Mouse (Mus musculus) macrophage (primary cell): ENCODE data around the gene Rpl37. TPM values are rescaled to one million over a fixed set of nuclear protein-coding genes. Genes with fewer than 3 reads are reported as not detected.
"Not testable (repeated sequence)": the region's sequence is repeated elsewhere in the genome, so short reads cannot be mapped to it uniquely, and the experiment has no call there.

Source experiments
- H3K27ac ChIP-seq: fragments of 350-480 bp; formaldehyde crosslinking; 2 replicates; pipeline ENCODE4 v1.9.0; 2021
- H3K36me3 ChIP-seq: fragments of 350-480 bp; formaldehyde crosslinking; 2 replicates; pipeline ENCODE4 v1.9.0; 2021; ENCODE audit errors: inconsistent target
- H3K4me3 ChIP-seq: fragments of 350-480 bp; formaldehyde crosslinking; 2 replicates; pipeline ENCODE4 v1.9.0; 2021; ENCODE audit errors: inconsistent target
- H3K79me2 ChIP-seq: fragments of 350-480 bp; formaldehyde crosslinking; 2 replicates; pipeline ENCODE4 v1.9.0; 2021; ENCODE audit errors: inconsistent target
- WGBS: methylation state at CpG from one replicate; pipeline ENCODE4 v1.1.7; 2026; ENCODE audit warnings: inconsistent platforms; ENCODE audit not compliant: missing documents; 5-methylcytosine and 5-hydroxymethylcytosine counted together
- polyA plus RNA-seq: library from polyadenylated mRNA; stranded (reverse); fragments of 250-400 nt; gene quantifications from 3 replicates; pipeline ENCODE4 v1.2.4, GENCODE M21; 2018; ENCODE audit warnings: inconsistent platforms

Rpl37 gene
- polyA plus RNA-seq, 1 experiment from 2014 or later, result 263 TPM

GRCm38 (mm10) chr15:5112651-5113050, 3.8 kb upstream of the Rpl37 start:
- 0 out of 2 replicates have a peak, but pooled peaks cover 1% of the 10 kb centered on the region for H3K36me3 ChIP-seq
- no peak overlapping the region for H3K4me3 ChIP-seq
- H3K79me2 ChIP-seq, result peaks cover 18% of the 10 kb centered on the region
- 92% methylated on average over 3 of the region's 3 CpGs for WGBS
- H3K27ac ChIP-seq, result no peak overlapping the region

DNA sequence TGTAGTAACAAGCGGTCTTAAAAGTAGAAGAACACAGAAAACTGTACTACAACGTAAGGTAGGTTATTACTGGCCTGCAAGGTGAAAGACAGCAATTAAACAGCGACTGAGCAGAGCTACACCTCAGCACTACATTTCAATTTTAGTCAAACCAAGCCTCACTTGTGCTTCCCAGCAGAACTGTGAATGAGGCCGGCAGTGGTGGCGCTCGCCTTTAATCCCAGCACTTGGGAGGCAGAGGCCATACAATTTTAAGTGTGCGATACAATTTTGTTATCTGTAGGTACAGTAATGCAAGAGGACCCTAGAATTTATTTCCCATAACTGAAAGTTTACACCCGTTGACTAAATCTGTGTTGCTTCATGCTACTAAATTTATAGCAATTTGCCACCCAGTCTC, 1.3 kb upstream of the Rpl37 start:
- Histone ChIP-seq H3K4me3 (peak overlapping the region; percentile 61), H3K27ac (0 out of 2 replicates have a peak overlapping the region, but pooled peaks have one; percentile 66)
- WGBS, result 78% methylated on average over 8 of the region's 8 CpGs

GRCm38 (mm10) chr15:5117031-5117601, 671 bp downstream of the Rpl37 start:
- H3K79me2 ChIP-seq, result peaks cover 38% of the 10 kb centered on the region
- peaks cover 36% of the 10 kb centered on the region; the same call in 1 of the 2 replicates for H3K36me3 ChIP-seq
- H3K27ac ChIP-seq, result peak overlapping the region; percentile 65
- H3K4me3 ChIP-seq, result peak overlapping the region; percentile 91
- under 1% methylated on average over 16 of the region's 22 CpGs for WGBS

More for the DNA sequence above, 1.3 kb upstream of the Rpl37 start:
- peaks cover 26% of the 10 kb centered on the region; the same call in 1 of the 2 replicates for H3K36me3 ChIP-seq
- H3K79me2 ChIP-seq, result peaks cover 38% of the 10 kb centered on the region

DNA sequence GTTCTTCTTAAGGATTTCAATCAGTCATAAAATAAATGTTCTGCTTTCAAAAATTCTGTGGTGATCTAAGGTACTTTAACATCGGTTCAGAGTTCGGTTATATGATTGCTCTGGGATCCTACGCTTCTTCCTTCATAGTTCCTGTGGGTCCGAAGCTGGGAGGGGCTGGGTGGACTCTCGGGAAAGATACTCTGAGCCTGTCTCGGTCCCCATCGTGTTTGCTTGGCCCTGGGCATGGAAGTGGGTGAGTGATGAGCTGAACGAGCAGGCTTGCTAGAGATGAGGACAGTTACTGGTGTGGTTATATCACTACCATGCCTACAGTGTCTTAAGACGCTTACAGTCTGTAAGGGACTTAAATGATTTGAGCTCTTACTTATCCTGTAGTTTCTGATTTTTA, 2.2 kb downstream of the Rpl37 start:
- Histone ChIP-seq H3K36me3 (peaks cover 36% of the 10 kb centered on the region; the same call in 1 of the 2 replicates), H3K4me3 (no peak overlapping the region), H3K27ac (no peak overlapping the region), H3K79me2 (peaks cover 38% of the 10 kb centered on the region)
- 90% methylated on average over 8 of the region's 9 CpGs for WGBS

GRCm38 (mm10) chr15:5119192-5119591, 2.7 kb downstream of the Rpl37 start:
- Histone ChIP-seq H3K4me3 (no peak overlapping the region), H3K36me3 (peaks cover 36% of the 10 kb centered on the region; the same call in 1 of the 2 replicates), H3K27ac (no peak overlapping the region), H3K79me2 (peaks cover 38% of the 10 kb centered on the region)
- WGBS, result 95% methylated on average over 2 of the region's 2 CpGs

DNA sequence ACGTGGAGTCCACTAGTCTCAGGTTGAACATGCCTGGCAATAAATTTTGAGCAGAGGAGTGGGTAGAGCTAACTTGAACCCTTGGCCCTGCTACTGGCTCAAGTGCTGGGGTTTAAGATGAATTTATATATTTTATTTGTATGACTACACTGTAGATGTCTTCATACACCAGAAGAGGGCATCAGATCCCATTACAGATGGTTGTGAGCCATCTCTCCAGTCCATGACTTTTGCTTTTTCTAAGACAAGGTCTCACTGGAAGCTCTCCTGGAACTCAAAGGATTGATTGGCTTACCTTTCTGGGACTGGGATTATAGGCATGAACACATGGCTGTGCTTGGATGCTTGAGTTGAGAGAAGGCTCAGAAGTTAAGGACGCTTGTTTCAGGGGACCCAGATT, 3.3 kb downstream of the Rpl37 start:
- WGBS, result 91% methylated on average over 2 of the region's 2 CpGs
- H3K4me3 ChIP-seq, result no peak overlapping the region
- H3K79me2 ChIP-seq, result peaks cover 36% of the 10 kb centered on the region
- no peak overlapping the region for H3K27ac ChIP-seq
- H3K36me3 ChIP-seq, result peaks cover 36% of the 10 kb centered on the region; the same call in 1 of the 2 replicates

DNA sequence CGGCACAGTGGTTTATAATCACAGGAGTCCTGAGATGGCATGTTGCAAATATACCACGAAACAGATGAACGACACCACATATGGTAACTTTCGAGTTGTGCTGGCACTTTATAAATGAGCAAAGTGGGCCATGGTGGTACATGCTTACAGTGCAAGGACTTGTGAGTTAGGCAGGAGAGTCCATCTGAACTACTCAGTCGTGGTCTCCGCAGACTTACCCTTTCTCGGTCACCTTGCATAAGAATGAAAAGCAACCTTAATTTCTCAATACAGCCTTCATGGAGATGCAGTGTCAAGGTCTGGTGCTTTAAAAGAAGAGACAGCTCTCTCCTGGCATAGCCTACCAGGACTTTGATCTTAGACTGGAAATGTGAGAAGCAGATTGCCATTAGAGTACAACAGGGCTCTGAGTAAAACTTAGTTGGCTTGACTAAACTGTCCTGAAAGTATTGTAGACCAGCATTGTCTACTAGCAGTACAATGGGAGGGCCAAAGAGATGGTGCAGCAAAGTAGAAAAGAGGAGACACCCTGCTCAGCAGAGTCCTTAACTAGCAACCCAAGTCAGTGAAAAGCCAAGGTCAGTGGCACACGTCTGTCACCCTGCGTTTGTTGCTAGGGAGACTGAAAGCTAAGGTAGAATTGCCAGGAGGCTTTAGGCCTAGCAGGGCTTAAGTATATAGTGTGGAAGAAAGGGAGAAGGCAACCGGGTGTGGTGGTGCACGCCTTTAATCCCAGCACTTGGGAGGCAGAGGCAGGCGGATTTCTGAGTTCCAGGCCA, 5.3 kb downstream of the Rpl37 start:
- Histone ChIP-seq H3K27ac (no peak overlapping the region), H3K79me2 (peaks cover 29% of the 10 kb centered on the region), H3K36me3 (peaks cover 36% of the 10 kb centered on the region; the same call in 1 of the 2 replicates), H3K4me3 (no peak overlapping the region)
- 90% methylated on average over 12 of the region's 12 CpGs for WGBS

- Histone ChIP-seq H3K79me2 (no peaks in the 10 kb centered on the region), H3K27ac (peak overlapping the region; percentile 76)
- WGBS, result 36% methylated on average over 4 of the region's 4 CpGs
Observed at GRCm38 (mm10) chr15:5126456-5126855, 10.0 kb downstream of the Rpl37 start.

DNA sequence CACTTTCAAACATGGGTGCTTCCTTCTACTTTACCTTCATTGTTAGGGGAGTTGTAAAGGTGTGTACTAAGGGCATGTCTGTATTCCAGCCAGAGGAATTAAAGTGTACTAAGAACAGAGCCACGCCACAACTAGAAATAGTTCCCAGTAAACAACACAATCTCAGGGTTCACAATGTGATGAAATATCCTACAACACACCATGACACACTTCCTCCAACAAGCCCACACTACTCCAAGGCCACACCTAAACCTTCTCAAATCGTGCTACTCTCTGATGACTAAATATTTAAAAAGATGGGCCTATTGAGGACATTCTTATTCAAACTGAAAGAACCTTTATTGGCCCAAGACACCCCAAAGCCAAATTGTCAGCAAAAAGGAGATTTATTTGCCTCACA, 11.0 kb downstream of the Rpl37 start:
- no peaks in the 10 kb centered on the region for H3K36me3 ChIP-seq
- no peak overlapping the region for H3K4me3 ChIP-seq
- no peaks in the 10 kb centered on the region for H3K79me2 ChIP-seq
- peak overlapping the region; percentile 76 for H3K27ac ChIP-seq
- 58% methylated on average over 2 of the region's 2 CpGs for WGBS

More at GRCm38 (mm10) chr15:5126456-5126855, 10.0 kb downstream of the Rpl37 start:
- peaks cover 2% of the 10 kb centered on the region; the same call in 1 of the 2 replicates for H3K36me3 ChIP-seq
- no peak overlapping the region for H3K4me3 ChIP-seq

DNA sequence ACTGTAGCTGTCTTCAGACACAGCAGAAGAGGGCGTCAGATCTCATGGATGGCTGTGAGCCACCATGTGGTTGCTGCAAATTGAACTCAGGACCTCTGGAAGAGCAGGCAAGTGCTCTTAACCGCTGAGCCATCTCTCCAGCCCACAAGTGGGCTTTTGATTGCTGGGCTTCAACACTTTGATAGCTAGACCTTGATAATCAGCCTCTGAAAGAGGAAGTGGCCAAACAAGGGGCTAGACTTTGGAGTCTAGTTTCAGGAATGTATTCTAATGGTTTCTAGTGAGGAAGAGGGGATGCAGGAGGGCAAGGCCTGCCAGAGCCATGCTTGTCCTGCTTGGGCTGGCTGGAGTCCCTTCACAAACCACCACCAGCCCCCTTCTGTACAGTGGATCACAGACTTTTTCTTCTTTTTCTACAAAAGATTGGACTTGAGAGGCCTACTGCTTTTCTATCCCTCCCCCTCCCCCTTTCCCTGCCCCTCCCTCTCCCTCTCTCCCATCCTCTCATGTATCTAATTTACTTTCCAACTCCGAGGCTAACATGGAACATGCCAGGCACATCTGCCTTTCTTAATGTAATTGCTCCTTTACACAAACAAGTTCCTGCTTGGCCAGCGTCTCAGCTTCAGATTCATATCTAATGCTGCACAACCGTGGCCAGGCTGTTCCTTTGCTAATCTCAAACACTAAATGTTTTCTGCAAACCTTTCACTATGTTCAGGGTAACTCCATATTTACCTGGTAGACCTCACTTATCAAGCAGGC, 11.9 kb downstream of the Rpl37 start:
- Histone ChIP-seq H3K36me3 (no peaks in the 10 kb centered on the region), H3K79me2 (no peaks in the 10 kb centered on the region), H3K27ac (no peak overlapping the region), H3K4me3 (no peak overlapping the region)
- 63% methylated on average over 5 of the region's 5 CpGs for WGBS

GRCm38 (mm10) chr15:5129111-5129805, 12.8 kb downstream of the Rpl37 start:
- H3K79me2 ChIP-seq, result no peaks in the 10 kb centered on the region
- H3K27ac ChIP-seq, result no peak overlapping the region
- WGBS, result 82% methylated on average over 12 of the region's 12 CpGs
- no peak overlapping the region for H3K4me3 ChIP-seq
- no peaks in the 10 kb centered on the region for H3K36me3 ChIP-seq

- 92% methylated on average over 11 of the region's 14 CpGs for WGBS
Observed at GRCm38 (mm10) chr15:5130887-5131668, 14.6 kb downstream of the Rpl37 start.

DNA sequence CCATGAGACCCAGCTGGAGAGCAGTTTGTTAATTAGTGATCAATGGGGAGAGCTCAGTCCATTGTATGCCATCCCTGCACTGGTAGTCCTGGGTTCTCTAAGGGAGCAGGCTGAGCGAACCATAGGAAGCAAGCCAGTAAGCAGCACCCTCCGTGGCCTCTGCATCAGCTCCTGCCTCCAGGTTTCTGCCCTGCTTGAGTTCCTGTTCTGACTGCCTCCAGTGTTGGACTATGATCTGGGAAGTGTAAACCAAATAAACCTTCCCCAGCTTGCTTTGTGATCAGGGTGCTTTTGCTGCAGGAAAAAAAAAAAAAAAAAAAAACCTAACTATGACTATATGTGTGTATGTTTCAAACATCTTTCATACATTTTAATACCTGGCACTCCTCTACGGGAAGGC, 16.9 kb downstream of the Rpl37 start:
- H3K36me3 ChIP-seq, result no peaks in the 10 kb centered on the region
- no peak overlapping the region for H3K4me3 ChIP-seq
- H3K79me2 ChIP-seq, result no peaks in the 10 kb centered on the region
- WGBS, result 92% methylated on average over 2 of the region's 3 CpGs
- no peak overlapping the region for H3K27ac ChIP-seq

More at GRCm38 (mm10) chr15:5130887-5131668, 14.6 kb downstream of the Rpl37 start:
- not testable (repeated sequence) for H3K36me3 ChIP-seq, H3K4me3 ChIP-seq, H3K79me2 ChIP-seq, H3K27ac ChIP-seq
